Mouse (Mus musculus) lung, postnatal 25 days (tissue): ENCODE results near the gene Tsc22d2.

Source experiments
- DNase-seq: peaks from one replicate; pipeline ENCODE4 v3.0.0; 2022; ENCODE audit warnings: low spot score

Gene Tsc22d2

GRCm38 (mm10) chr3:58515947-58516601 lies 101.6 kb downstream of the Tsc22d2 start:
- no peak for DNase-seq
